Mouse (Mus musculus) ES-Bruce4 (cell line): ENCODE measurements around the gene Prap1. TPM values are rescaled to one million over a fixed set of nuclear protein-coding genes. Genes with fewer than 3 reads are reported as not detected.
A peak's percentile ranks its signal among the peaks of the same experiment; 100 is the strongest.

ENCODE experiments used
- H3K27ac ChIP-seq: 2 replicates; pipeline ENCODE4 v1.5.1; 2012; ENCODE audit warnings: low read length, inconsistent platforms; ENCODE audit not compliant: insufficient read depth
- H3K27me3 ChIP-seq: 2 replicates; pipeline ENCODE4 v1.6.1; 2012; ENCODE audit warnings: mild to moderate bottlenecking, low read length, inconsistent platforms; ENCODE audit not compliant: control insufficient read depth, poor library complexity, insufficient read depth, severe bottlenecking
- H3K36me3 ChIP-seq: 2 replicates; pipeline ENCODE4 v1.6.1; 2012; ENCODE audit warnings: inconsistent platforms, mild to moderate bottlenecking, low read length, moderate library complexity; ENCODE audit not compliant: control insufficient read depth, poor library complexity, insufficient read depth, severe bottlenecking
- H3K4me1 ChIP-seq: one replicate; pipeline ENCODE4 v1.8.1; 2011; ENCODE audit warnings: low read length; ENCODE audit not compliant: control insufficient read depth, insufficient read depth
- H3K4me3 ChIP-seq: 2 replicates; pipeline ENCODE4 v1.5.1; 2011; ENCODE audit warnings: low read depth, mild to moderate bottlenecking, low read length
- H3K9ac ChIP-seq: 2 replicates; pipeline ENCODE4 v1.6.1; 2012; ENCODE audit warnings: low read depth, mild to moderate bottlenecking, inconsistent platforms; ENCODE audit not compliant: poor library complexity, severe bottlenecking
- H3K9me3 ChIP-seq: replicated peaks from 2 replicates; pipeline ENCODE4 v1.6.1; 2012; ENCODE audit warnings: mild to moderate bottlenecking, low read length, inconsistent platforms; ENCODE audit not compliant: control insufficient read depth, poor library complexity, insufficient read depth, severe bottlenecking
- CTCF ChIP-seq: IDR thresholded peaks from one replicate; pipeline ENCODE4 v1.8.1; 2011; ENCODE audit warnings: low read depth, low read length
- EP300 ChIP-seq: IDR thresholded peaks from 2 replicates; pipeline ENCODE4 v1.6.1; 2011; ENCODE audit warnings: low read depth, low read length; ENCODE audit not compliant: insufficient read depth
- POLR2A ChIP-seq: IDR thresholded peaks from one replicate; pipeline ENCODE4 v1.8.1; 2011; ENCODE audit warnings: low read length; ENCODE audit not compliant: insufficient read depth
- polyA plus RNA-seq: library from polyadenylated mRNA; stranded (reverse); fragments of >200 nt; gene quantifications from 2 replicates; pipeline ENCODE4 v1.2.4, GENCODE M21; 2011; ENCODE audit warnings: low read depth; ENCODE audit not compliant: missing spikeins, insufficient read depth, insufficient read length

The Prap1 gene
- polyA plus RNA-seq, 1 experiment, result not detected

DNA sequence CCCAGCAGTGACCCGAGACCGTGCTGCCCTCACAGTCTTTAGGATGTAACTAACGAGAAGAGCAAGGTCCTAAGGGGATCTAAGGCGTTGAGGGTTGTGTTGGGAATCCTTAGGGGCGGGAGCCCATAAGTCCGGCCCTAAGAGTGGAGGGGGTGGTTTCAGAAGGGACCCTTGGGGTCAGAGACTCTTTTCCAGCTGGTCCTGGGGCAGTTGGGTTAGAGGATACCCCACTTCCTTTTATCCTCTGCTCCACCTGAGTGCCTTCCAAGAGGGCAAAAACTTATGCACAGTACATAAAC, 31.4 kb upstream of the Prap1 start:
- TF ChIP-seq CTCF (no peak), POLR2A (no peak), EP300 (no peak)
- no peaks in the 10 kb centered on the region for H3K9me3 ChIP-seq
- peak overlapping the region; percentile 23; the same call in 1 of the 2 replicates for H3K4me3 ChIP-seq
- H3K27ac ChIP-seq, result no peak overlapping the region
- H3K36me3 ChIP-seq, result no peaks in the 10 kb centered on the region
- H3K4me1 ChIP-seq, result no peaks in the 10 kb centered on the region
- H3K9ac ChIP-seq, result no peak overlapping the region
- H3K27me3 ChIP-seq, result peaks cover 10% of the 10 kb centered on the region

DNA sequence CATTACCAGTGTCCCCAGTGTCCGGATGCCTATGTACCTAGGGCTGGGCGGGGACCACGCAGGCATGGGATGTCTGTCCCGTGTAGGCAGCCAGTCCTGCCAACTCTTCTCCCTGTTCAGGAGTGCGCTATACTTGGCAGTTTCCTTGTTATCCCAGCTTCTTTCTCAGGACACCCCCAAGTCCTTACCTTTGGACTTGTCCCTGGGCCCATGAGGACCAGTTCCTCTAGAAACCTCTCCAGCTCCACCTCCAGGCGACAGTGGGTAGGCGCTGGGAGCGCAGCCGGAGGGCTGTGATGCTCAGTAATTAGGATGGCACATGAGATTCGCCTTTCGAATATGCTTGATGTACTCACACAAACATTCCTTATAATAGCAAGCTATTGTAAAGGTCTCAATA, 30.9 kb upstream of the Prap1 start:
- no peak overlapping the region for H3K9ac ChIP-seq
- no peaks in the 10 kb centered on the region for H3K36me3 ChIP-seq
- H3K4me1 ChIP-seq, result no peaks in the 10 kb centered on the region
- peaks cover 10% of the 10 kb centered on the region for H3K27me3 ChIP-seq
- no peaks in the 10 kb centered on the region for H3K9me3 ChIP-seq
- peak; percentile 52 for TF ChIP-seq CTCF
- TF ChIP-seq POLR2A, result no peak
- H3K4me3 ChIP-seq, result no peak overlapping the region
- H3K27ac ChIP-seq, result no peak overlapping the region

DNA sequence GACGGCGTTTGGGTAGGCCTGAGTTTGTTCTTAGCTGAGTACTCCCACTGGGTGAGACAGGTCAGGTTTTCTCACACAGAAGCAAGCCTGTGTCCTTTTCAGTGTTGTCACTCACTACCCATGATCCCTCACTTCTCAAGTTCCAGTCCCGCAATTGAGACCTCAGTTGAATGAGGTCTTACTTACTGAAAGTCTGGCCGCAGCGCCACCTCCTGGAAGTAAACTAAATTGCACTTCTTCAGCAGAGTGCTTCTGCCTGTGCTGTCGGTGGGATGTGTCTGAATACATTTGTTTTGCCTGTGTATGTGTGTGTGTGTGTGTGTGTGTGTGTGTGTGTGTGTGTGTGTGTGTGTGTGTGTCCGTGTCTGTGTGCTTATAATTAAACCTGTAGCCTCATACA, 30.1 kb upstream of the Prap1 start:
- no peaks in the 10 kb centered on the region for H3K4me1 ChIP-seq
- peaks cover 10% of the 10 kb centered on the region for H3K27me3 ChIP-seq
- no peaks in the 10 kb centered on the region for H3K9me3 ChIP-seq
- no peak overlapping the region for H3K4me3 ChIP-seq
- TF ChIP-seq CTCF (peak; percentile 73), POLR2A (no peak), EP300 (no peak)
- no peak overlapping the region for H3K9ac ChIP-seq
- no peak overlapping the region for H3K27ac ChIP-seq
- H3K36me3 ChIP-seq, result no peaks in the 10 kb centered on the region

DNA sequence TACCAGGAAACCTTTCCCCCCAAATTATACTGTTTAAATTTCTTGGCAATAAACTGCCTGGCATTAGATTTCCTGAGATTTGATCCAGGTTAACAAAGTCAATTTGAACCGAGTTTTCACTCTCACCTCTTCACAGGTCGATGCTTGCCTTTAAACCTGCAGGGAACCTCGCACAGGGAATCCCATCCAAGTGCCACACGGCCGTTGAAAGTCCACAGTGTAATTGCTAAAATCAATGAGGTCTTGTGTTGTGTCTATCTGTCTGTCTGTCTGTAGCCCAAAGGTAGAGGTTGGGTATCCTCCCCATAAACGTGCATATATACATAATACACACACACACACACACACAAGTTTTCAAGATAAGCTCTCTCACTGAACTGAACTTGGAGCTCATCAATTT, 25.8 kb upstream of the Prap1 start:
- Histone ChIP-seq H3K27ac (no peak overlapping the region), H3K4me3 (no peak overlapping the region), H3K9ac (no peak overlapping the region), H3K27me3 (no peaks in the 10 kb centered on the region), H3K36me3 (no peaks in the 10 kb centered on the region), H3K4me1 (no peaks in the 10 kb centered on the region), H3K9me3 (no peaks in the 10 kb centered on the region)
- TF ChIP-seq POLR2A (no peak), EP300 (no peak), CTCF (no peak)

DNA sequence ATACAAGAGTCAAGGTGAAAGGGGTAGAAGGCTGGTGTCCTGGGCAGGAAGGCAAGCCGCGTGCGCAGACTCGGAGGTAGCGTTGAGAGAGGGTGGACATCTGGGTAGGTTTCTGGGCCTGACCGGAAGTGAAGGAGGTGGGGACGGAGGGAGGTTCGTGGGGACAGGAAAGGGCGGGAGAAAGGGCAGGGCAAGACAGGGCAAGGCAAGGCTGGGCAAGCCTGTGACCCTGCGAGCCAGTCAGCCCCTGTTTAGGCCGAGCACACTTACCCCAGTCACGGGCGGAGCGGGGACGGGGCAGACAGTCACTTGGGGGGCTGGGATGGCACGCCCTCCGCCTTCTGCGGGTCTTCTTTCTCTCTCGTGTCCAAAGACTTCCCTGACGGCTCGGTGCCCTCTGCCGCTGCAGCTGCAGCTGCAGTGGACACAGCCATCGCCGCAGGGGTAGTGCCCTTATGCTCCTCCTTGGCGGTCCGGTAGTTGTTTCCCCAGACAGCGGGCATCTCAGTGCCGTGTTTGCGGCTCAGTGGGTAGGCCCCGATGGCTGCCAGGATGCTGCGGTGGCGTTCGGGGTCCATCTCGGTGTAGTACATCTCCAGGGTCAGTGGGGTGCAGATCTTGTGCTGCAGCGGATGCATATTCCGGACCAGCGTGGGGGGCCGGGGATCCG, 23.0 kb upstream of the Prap1 start:
- no peak overlapping the region for H3K27ac ChIP-seq
- no peaks in the 10 kb centered on the region for H3K27me3 ChIP-seq

DNA sequence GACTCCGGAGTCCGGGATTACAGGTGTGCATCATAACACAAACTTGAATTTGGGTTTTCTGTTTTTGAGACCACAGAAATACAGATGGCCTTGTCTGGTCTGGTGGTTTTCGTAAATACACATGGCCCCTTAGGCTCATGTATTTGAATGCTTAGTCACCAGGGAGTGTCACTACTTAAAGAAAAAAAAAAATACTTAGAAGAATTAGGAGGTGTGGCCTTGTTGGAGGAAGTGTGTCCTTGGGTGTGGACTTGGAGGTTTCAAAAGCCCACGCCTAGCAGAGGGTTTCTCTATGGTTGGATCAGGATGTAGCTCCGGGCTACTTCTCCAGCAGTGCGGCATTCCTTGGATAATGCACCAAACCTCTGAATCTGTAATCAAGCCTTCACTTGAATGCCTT, 15.5 kb upstream of the Prap1 start:
- no peaks in the 10 kb centered on the region for H3K9me3 ChIP-seq
- TF ChIP-seq POLR2A, result no peak
- 0 out of 2 replicates have a peak, but pooled peaks have one; percentile 13 for TF ChIP-seq EP300
- TF ChIP-seq CTCF, result no peak
- no peaks in the 10 kb centered on the region for H3K36me3 ChIP-seq
- no peak overlapping the region for H3K9ac ChIP-seq
- H3K4me3 ChIP-seq, result no peak overlapping the region
- no peaks in the 10 kb centered on the region for H3K27me3 ChIP-seq
- H3K27ac ChIP-seq, result 0 out of 2 replicates have a peak overlapping the region, but pooled peaks have one; percentile 38
- H3K4me1 ChIP-seq, result no peaks in the 10 kb centered on the region

More for the DNA sequence above, 23.0 kb upstream of the Prap1 start:
- H3K9ac ChIP-seq, result peak overlapping the region; percentile 44
- peak overlapping the region; percentile 62 for H3K4me3 ChIP-seq
- no peak for TF ChIP-seq CTCF
- TF ChIP-seq POLR2A, result peak; percentile 20
- TF ChIP-seq EP300, result 0 out of 2 replicates have a peak, but pooled peaks have one; percentile 28
- H3K9me3 ChIP-seq, result no peaks in the 10 kb centered on the region
- no peaks in the 10 kb centered on the region for H3K4me1 ChIP-seq
- H3K36me3 ChIP-seq, result no peaks in the 10 kb centered on the region
